Mouse (Mus musculus) neural tube, embryonic 14.5 days (tissue): ENCODE data around the gene Lrrc74b. TPM values are rescaled to one million over a fixed set of nuclear protein-coding genes. Genes with fewer than 3 reads are reported as not detected.

Experiments used
- ATAC-seq: fragments of 200-750 bp; cut with Nextera tagmentation; 2 replicates; pipeline ENCODE4 v1.8.0; 2017; ENCODE audit warnings: low read depth, mild to moderate bottlenecking, moderate TSS enrichment, moderate library complexity
- H3K27ac ChIP-seq: fragments of 300-500 bp; sonication (generic); 2 replicates; pipeline ENCODE4 v1.5.1; 2014; ENCODE audit warnings: low read depth, mild to moderate bottlenecking, control low read depth, low read length, moderate library complexity, mixed read lengths
- H3K27me3 ChIP-seq: fragments of 300-500 bp; sonication (generic); 2 replicates; pipeline ENCODE4 v1.6.1; 2014; ENCODE audit warnings: low read length; ENCODE audit not compliant: control insufficient read depth, insufficient read depth
- H3K36me3 ChIP-seq: fragments of 300-500 bp; sonication (generic); 2 replicates; pipeline ENCODE4 v1.6.1; 2014; ENCODE audit warnings: low read length, mixed read lengths; ENCODE audit not compliant: control insufficient read depth, insufficient read depth
- H3K4me1 ChIP-seq: fragments of 300-500 bp; sonication (generic); 2 replicates; pipeline ENCODE4 v1.6.1; 2014; ENCODE audit warnings: low read length; ENCODE audit not compliant: control insufficient read depth, insufficient read depth
- H3K4me2 ChIP-seq: fragments of 300-500 bp; sonication (generic); 2 replicates; pipeline ENCODE4 v1.6.1; 2014; ENCODE audit warnings: mild to moderate bottlenecking, low read depth, low read length, control low read depth
- H3K4me3 ChIP-seq: fragments of 300-500 bp; sonication (generic); 2 replicates; pipeline ENCODE4 v1.5.1; 2014; ENCODE audit warnings: low read depth, low read length, control low read depth, mixed read lengths
- H3K9ac ChIP-seq: fragments of 300-500 bp; sonication (generic); replicated peaks from 2 replicates; pipeline ENCODE4 v1.6.1; 2014; ENCODE audit warnings: low read depth, mild to moderate bottlenecking, control low read depth, low read length, mixed read lengths
- H3K9me3 ChIP-seq: fragments of 300-500 bp; sonication (generic); 2 replicates; pipeline ENCODE4 v1.6.1; 2016; ENCODE audit warnings: low read length; ENCODE audit not compliant: control insufficient read depth
- WGBS: fragments of 180-500 bp; shearing (Covaris S2); extraction: QIAGEN DNeasy Blood & Tissue Kit; methylation state at CpG from one replicate; pipeline ENCODE4 v1.1.7; 2014; 5-methylcytosine and 5-hydroxymethylcytosine counted together
- polyA plus RNA-seq: library from polyadenylated mRNA; unstranded; fragments of >200 nt; fragmentation: Nextera tagmentation; extraction: Ambion mirVana; gene quantifications from 2 replicates; pipeline ENCODE4 v1.2.1, GENCODE M21; 2014

Gene Lrrc74b
- polyA plus RNA-seq, 1 experiment from 2014 or later = 1.1 TPM

- H3K36me3 ChIP-seq = no peaks in the 10 kb centered on the region
- H3K4me1 ChIP-seq = no peaks in the 10 kb centered on the region
- WGBS = 35% methylated on average over 2 of the region's 2 CpGs
- no peak overlapping the region for H3K4me2 ChIP-seq
- H3K4me3 ChIP-seq = no peak overlapping the region
- peak; percentile 16; the same call in 1 of the 2 replicates for ATAC-seq
- H3K9me3 ChIP-seq = no peaks in the 10 kb centered on the region
- no peak overlapping the region for H3K9ac ChIP-seq
- no peak overlapping the region; the same call in 1 of the 2 replicates for H3K27ac ChIP-seq
- H3K27me3 ChIP-seq = no peaks in the 10 kb centered on the region
Measured at GRCm38 (mm10) chr16:17496499-17497305, 64.3 kb downstream of the Lrrc74b start.

Other genes starting within 250 kb of the Lrrc74b start
- gene Serpind1, start 229.9 kb downstream of the Lrrc74b start, polyA plus RNA-seq = 0.83 and 2.3 TPM in 2 replicates
- gene Snap29, start 155.3 kb downstream of the Lrrc74b start, polyA plus RNA-seq = 9.5 and 10.6 TPM in 2 replicates
- 73.0 and 83.1 TPM in 2 replicates for gene Pi4ka, start 154.9 kb downstream of the Lrrc74b start, polyA plus RNA-seq
- gene Crkl, start 109.3 kb downstream of the Lrrc74b start, polyA plus RNA-seq = 70.6 and 73.1 TPM in 2 replicates
- gene Aifm3, start 71.6 kb downstream of the Lrrc74b start, polyA plus RNA-seq = 3.0 and 3.4 TPM in 2 replicates
- gene Lztr1, start 52.6 kb downstream of the Lrrc74b start, polyA plus RNA-seq = 113 and 132 TPM in 2 replicates
- gene Thap7, start 30.1 kb downstream of the Lrrc74b start, polyA plus RNA-seq = 58.6 and 62.7 TPM in 2 replicates
- gene P2rx6, start 638 bp upstream of the Lrrc74b start, polyA plus RNA-seq = 2.4 and 2.7 TPM in 2 replicates
- 32.8 and 39.1 TPM in 2 replicates for gene Slc7a4, start 22.0 kb upstream of the Lrrc74b start, polyA plus RNA-seq
- gene Smpd4, start 58.1 kb upstream of the Lrrc74b start, polyA plus RNA-seq = 27.7 and 29.3 TPM in 2 replicates
- 10.6 and 11.3 TPM in 2 replicates for gene Ccdc74a, start 85.2 kb upstream of the Lrrc74b start, polyA plus RNA-seq
- 46.9 and 51.0 TPM in 2 replicates for gene Med15, start 171.6 kb upstream of the Lrrc74b start, polyA plus RNA-seq
- gene Klhl22, start 198.4 kb upstream of the Lrrc74b start, polyA plus RNA-seq = 90.9 and 98.9 TPM in 2 replicates
- 0.95 and 2.0 TPM in 2 replicates for gene Scarf2, start 236.0 kb upstream of the Lrrc74b start, polyA plus RNA-seq